Mouse (Mus musculus): ENCODE measurements at regions not wholly inside any gene's neighbourhood (a gene's known extent, or its start where the extent isn't known, plus 50 kb on each side); places are given as distances from the start of the nearest gene placed in this dataset.
"Not testable (repeated sequence)": the region's sequence is repeated elsewhere in the genome, so short reads cannot be mapped to it uniquely, and the experiment has no call there.

DNA sequence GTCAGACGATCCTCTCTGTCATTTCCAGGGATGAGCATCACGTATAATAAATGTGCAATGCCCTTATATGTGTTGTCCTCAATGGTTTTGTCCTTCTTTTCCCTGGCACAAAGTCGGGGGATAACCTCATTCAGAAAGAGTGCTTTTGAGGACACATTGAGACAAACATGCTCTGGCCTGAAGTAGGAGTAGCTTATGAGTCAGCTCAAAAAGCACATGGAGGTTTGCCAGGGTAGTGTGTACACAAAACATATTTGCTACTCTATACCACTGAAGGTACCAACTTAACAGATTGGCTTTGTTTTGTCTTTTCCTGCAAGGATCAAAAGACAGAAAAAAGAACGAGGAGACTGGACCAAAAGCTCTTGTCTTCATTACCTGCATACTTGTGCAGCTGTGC is 682.1 kb upstream of the Grid2 start:
- no peak for DNase-seq (ENCODE audit: low read depth)

GRCm38 (mm10) chr6:62576200-62576599 is 679.5 kb upstream of the Grid2 start:
- DNase-seq (ENCODE audit: low read depth), result peak; percentile 59

- no peak for DNase-seq (ENCODE audit: low read depth)
These were observed 635.1 kb upstream of the Grid2 start for GRCm38 (mm10) chr6:62620543-62620942.

DNA sequence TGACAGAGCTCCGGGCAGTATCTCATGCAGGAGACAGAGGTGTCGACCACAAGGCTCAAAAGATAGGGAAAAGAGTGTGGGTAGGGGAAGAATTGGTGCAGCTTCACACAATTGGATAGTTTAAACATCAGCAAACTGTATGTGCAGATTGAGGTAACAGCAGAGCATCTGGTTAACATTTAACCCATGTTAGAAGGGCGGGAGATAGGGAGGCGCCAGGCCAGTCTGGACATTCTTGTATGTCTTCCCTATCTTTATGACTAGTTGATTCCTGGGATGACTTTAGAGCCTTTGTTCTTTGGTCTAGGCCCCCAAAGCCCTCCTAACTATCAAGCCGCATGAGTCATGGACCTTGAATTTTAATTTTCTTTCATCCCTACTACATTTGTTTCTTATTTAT is 587.6 kb upstream of the Grid2 start:
- not testable (repeated sequence) for DNase-seq (ENCODE audit: low read depth)

GRCm38 (mm10) chr6:62718389-62718788 is 537.3 kb upstream of the Grid2 start:
- no peak for DNase-seq (ENCODE audit: low read depth)

GRCm38 (mm10) chr6:62719541-62720155 is 536.0 kb upstream of the Grid2 start:
- no peak for DNase-seq (ENCODE audit: low read depth)
